Mouse (Mus musculus) embryonic facial prominence, embryonic 13.5 days (tissue): Measurements from ENCODE around the gene Atp5k. TPM values are rescaled to one million over a fixed set of nuclear protein-coding genes. Genes with fewer than 3 reads are reported as not detected.

Experiments used
- ATAC-seq: fragments of 200-750 bp; cut with Nextera tagmentation; 2 replicates; pipeline ENCODE4 v1.8.0; 2017; ENCODE audit warnings: low read depth; ENCODE audit not compliant: insufficient number of reproducible peaks, insufficient read depth, low FRiP score, low TSS enrichment
- H3K27ac ChIP-seq: fragments of 300-500 bp; sonication (generic); 2 replicates; pipeline ENCODE4 v1.5.1; 2015; ENCODE audit warnings: moderate library complexity, mild to moderate bottlenecking, inconsistent platforms
- H3K27me3 ChIP-seq: fragments of 300-500 bp; sonication (generic); 2 replicates; pipeline ENCODE4 v1.6.1; 2015; ENCODE audit warnings: mild to moderate bottlenecking, inconsistent platforms
- H3K36me3 ChIP-seq: fragments of 300-500 bp; sonication (generic); 2 replicates; pipeline ENCODE4 v1.6.1; 2015; ENCODE audit warnings: mild to moderate bottlenecking, inconsistent platforms
- H3K4me1 ChIP-seq: fragments of 300-500 bp; sonication (generic); 2 replicates; pipeline ENCODE4 v1.6.1; 2015; ENCODE audit warnings: inconsistent platforms
- H3K4me2 ChIP-seq: fragments of 300-500 bp; sonication (generic); 2 replicates; pipeline ENCODE4 v1.6.1; 2015; ENCODE audit warnings: moderate library complexity, mild to moderate bottlenecking, inconsistent platforms
- H3K4me3 ChIP-seq: fragments of 300-500 bp; sonication (generic); 2 replicates; pipeline ENCODE4 v1.5.1; 2015; ENCODE audit warnings: mild to moderate bottlenecking, inconsistent platforms
- H3K9ac ChIP-seq: fragments of 300-500 bp; sonication (generic); 2 replicates; pipeline ENCODE4 v1.6.1; 2015; ENCODE audit warnings: mild to moderate bottlenecking, inconsistent platforms
- H3K9me3 ChIP-seq: fragments of 300-500 bp; sonication (generic); 2 replicates; pipeline ENCODE4 v1.6.1; 2016; ENCODE audit warnings: inconsistent platforms
- WGBS: fragments of 180-500 bp; shearing (Covaris S2); methylation state at CpG from one replicate; pipeline ENCODE4 v1.1.7; 2015; ENCODE audit warnings: mixed read lengths; 5-methylcytosine and 5-hydroxymethylcytosine counted together
- polyA plus RNA-seq: library from polyadenylated mRNA; unstranded; fragments of >200 nt; fragmentation: Nextera tagmentation; extraction: Ambion mirVana; gene quantifications from 2 replicates; pipeline ENCODE4 v1.2.1, GENCODE M21; 2015

Gene Atp5k
- polyA plus RNA-seq, 1 experiment from 2014 or later = 451 TPM

GRCm38 (mm10) chr5:108423427-108423826 lies 10.8 kb downstream of the Atp5k start:
- H3K4me3 ChIP-seq = no peak overlapping the region
- H3K9ac ChIP-seq = no peak overlapping the region
- no peak overlapping the region for H3K4me2 ChIP-seq
- no peaks in the 10 kb centered on the region for H3K4me1 ChIP-seq
- WGBS = 79% methylated on average over 2 of the region's 2 CpGs
- no peaks in the 10 kb centered on the region for H3K27me3 ChIP-seq
- no peaks in the 10 kb centered on the region for H3K9me3 ChIP-seq
- ATAC-seq = no peak
- H3K36me3 ChIP-seq = no peaks in the 10 kb centered on the region
- H3K27ac ChIP-seq = no peak overlapping the region

- H3K9ac ChIP-seq = no peak overlapping the region
- no peak overlapping the region for H3K4me2 ChIP-seq
- 78% methylated on average over 3 of the region's 3 CpGs for WGBS
- no peak for ATAC-seq
- H3K27ac ChIP-seq = no peak overlapping the region
- no peaks in the 10 kb centered on the region for H3K27me3 ChIP-seq
- H3K9me3 ChIP-seq = no peaks in the 10 kb centered on the region
- no peak overlapping the region for H3K4me3 ChIP-seq
- H3K36me3 ChIP-seq = no peaks in the 10 kb centered on the region
- no peaks in the 10 kb centered on the region for H3K4me1 ChIP-seq
Observed at GRCm38 (mm10) chr5:108422741-108423140, 11.5 kb downstream of the Atp5k start.

- H3K9me3 ChIP-seq = no peaks in the 10 kb centered on the region
- no peaks in the 10 kb centered on the region for H3K36me3 ChIP-seq
- no peak overlapping the region for H3K4me2 ChIP-seq
- H3K27me3 ChIP-seq = no peaks in the 10 kb centered on the region
- ATAC-seq = no peak
- no peak overlapping the region for H3K9ac ChIP-seq
- H3K4me1 ChIP-seq = no peaks in the 10 kb centered on the region
- WGBS = 70% methylated on average over 2 of the region's 2 CpGs
- H3K4me3 ChIP-seq = no peak overlapping the region
- no peak overlapping the region for H3K27ac ChIP-seq
Observed at GRCm38 (mm10) chr5:108414711-108415110, 19.5 kb downstream of the Atp5k start.

GRCm38 (mm10) chr5:108406977-108407376 lies 27.3 kb downstream of the Atp5k start:
- Histone ChIP-seq H3K4me1 (no peaks in the 10 kb centered on the region), H3K27me3 (no peaks in the 10 kb centered on the region), H3K4me2 (no peak overlapping the region), H3K9me3 (no peaks in the 10 kb centered on the region), H3K36me3 (no peaks in the 10 kb centered on the region), H3K9ac (no peak overlapping the region), H3K4me3 (no peak overlapping the region), H3K27ac (no peak overlapping the region)
- ATAC-seq = no peak
- WGBS = 79% methylated on average over 2 of the region's 2 CpGs

GRCm38 (mm10) chr5:108405460-108405859 lies 28.8 kb downstream of the Atp5k start:
- no peak overlapping the region for H3K4me3 ChIP-seq
- H3K27me3 ChIP-seq = no peaks in the 10 kb centered on the region
- no peak for ATAC-seq
- H3K27ac ChIP-seq = no peak overlapping the region
- 52% methylated on average over 1 of the region's 1 CpGs for WGBS
- no peaks in the 10 kb centered on the region for H3K36me3 ChIP-seq
- H3K9ac ChIP-seq = no peak overlapping the region
- H3K4me2 ChIP-seq = no peak overlapping the region
- no peaks in the 10 kb centered on the region for H3K4me1 ChIP-seq
- H3K9me3 ChIP-seq = no peaks in the 10 kb centered on the region

- Histone ChIP-seq H3K36me3 (no peaks in the 10 kb centered on the region), H3K4me3 (no peak overlapping the region), H3K4me2 (no peak overlapping the region), H3K9me3 (no peaks in the 10 kb centered on the region), H3K4me1 (no peaks in the 10 kb centered on the region), H3K9ac (no peak overlapping the region), H3K27me3 (no peaks in the 10 kb centered on the region), H3K27ac (no peak overlapping the region)
- ATAC-seq = no peak
- 73% methylated on average over 4 of the region's 4 CpGs for WGBS
Observed at GRCm38 (mm10) chr5:108403453-108403852, 30.8 kb downstream of the Atp5k start.

- no peaks in the 10 kb centered on the region for H3K4me1 ChIP-seq
- H3K9me3 ChIP-seq = no peaks in the 10 kb centered on the region
- no peak overlapping the region for H3K4me2 ChIP-seq
- peaks cover 11% of the 10 kb centered on the region for H3K27me3 ChIP-seq
- H3K27ac ChIP-seq = no peak overlapping the region
- H3K4me3 ChIP-seq = no peak overlapping the region
- H3K36me3 ChIP-seq = no peaks in the 10 kb centered on the region
- 75% methylated on average over 3 of the region's 3 CpGs for WGBS
- H3K9ac ChIP-seq = no peak overlapping the region
- no peak for ATAC-seq
Observed at GRCm38 (mm10) chr5:108389744-108390143, 44.5 kb downstream of the Atp5k start.

- H3K36me3 ChIP-seq = no peaks in the 10 kb centered on the region
- H3K9ac ChIP-seq = no peak within 1 kb of the TSS
- no peak within 1 kb of the TSS for H3K4me3 ChIP-seq
- H3K4me1 ChIP-seq = no peaks in the 10 kb centered on the region
- H3K27me3 ChIP-seq = peaks cover 11% of the 10 kb centered on the region
- no peak for ATAC-seq
- no peaks in the 10 kb centered on the region for H3K9me3 ChIP-seq
- no peak within 1 kb of the TSS for H3K4me2 ChIP-seq
- 77% methylated on average over 7 of the region's 7 CpGs for WGBS
- no peak within 1 kb of the TSS for H3K27ac ChIP-seq
Observed at GRCm38 (mm10) chr5:108388201-108388600, 46.0 kb downstream of the Atp5k start, which contains the start of gene Pde6b. Gene Pde6b (plus strand): TSS chr5:108388391.

GRCm38 (mm10) chr5:108386449-108386848 lies 47.8 kb downstream of the Atp5k start:
- no peak overlapping the region for H3K4me2 ChIP-seq
- 74% methylated on average over 4 of the region's 4 CpGs for WGBS
- no peaks in the 10 kb centered on the region for H3K4me1 ChIP-seq
- H3K9ac ChIP-seq = no peak overlapping the region
- no peak overlapping the region for H3K4me3 ChIP-seq
- H3K36me3 ChIP-seq = no peaks in the 10 kb centered on the region
- H3K27ac ChIP-seq = no peak overlapping the region
- ATAC-seq = no peak
- peaks cover 11% of the 10 kb centered on the region for H3K27me3 ChIP-seq
- H3K9me3 ChIP-seq = no peaks in the 10 kb centered on the region

- WGBS = 81% methylated on average over 2 of the region's 2 CpGs
- H3K4me2 ChIP-seq = no peak overlapping the region
- peaks cover 11% of the 10 kb centered on the region for H3K27me3 ChIP-seq
- H3K9me3 ChIP-seq = no peaks in the 10 kb centered on the region
- H3K9ac ChIP-seq = no peak overlapping the region
- H3K27ac ChIP-seq = no peak overlapping the region
- H3K36me3 ChIP-seq = no peaks in the 10 kb centered on the region
- H3K4me1 ChIP-seq = no peaks in the 10 kb centered on the region
- no peak for ATAC-seq
- H3K4me3 ChIP-seq = no peak overlapping the region
Observed at GRCm38 (mm10) chr5:108385632-108386031, 48.6 kb downstream of the Atp5k start.

Other genes with a start within 250 kb of the Atp5k start
- gene Dr1, start 165.6 kb downstream of the Atp5k start, polyA plus RNA-seq = 45.4 and 47.0 TPM in 2 replicates
- gene Pigg, start 121.8 kb downstream of the Atp5k start, polyA plus RNA-seq = 5.0 and 5.4 TPM in 2 replicates
- 0.11 TPM in 1 of 2 replicates, not detected in the other for gene Gm42517, start 66.5 kb downstream of the Atp5k start, polyA plus RNA-seq
- 0.36 and 0.62 TPM in 2 replicates for gene Pde6b, start 46.1 kb downstream of the Atp5k start, polyA plus RNA-seq
- gene Mfsd7a, start 14.4 kb upstream of the Atp5k start, polyA plus RNA-seq = 0.13 and 0.74 TPM in 2 replicates
- gene Pcgf3, start 26.8 kb upstream of the Atp5k start, polyA plus RNA-seq = 22.8 and 30.4 TPM in 2 replicates
- 0.66 and 1.0 TPM in 2 replicates for gene Cplx1, start 115.6 kb upstream of the Atp5k start, polyA plus RNA-seq
- 46.7 and 49.2 TPM in 2 replicates for gene Gak, start 195.3 kb upstream of the Atp5k start, polyA plus RNA-seq
- 23.7 and 25.8 TPM in 2 replicates for gene Tmem175, start 195.3 kb upstream of the Atp5k start, polyA plus RNA-seq
- gene Idua, start 225.9 kb upstream of the Atp5k start, polyA plus RNA-seq = 14.6 and 15.3 TPM in 2 replicates
- 14.3 and 18.8 TPM in 2 replicates for gene Dgkq, start 235.2 kb upstream of the Atp5k start, polyA plus RNA-seq
- 1.1 and 1.3 TPM in 2 replicates for gene Slc26a1, start 241.1 kb upstream of the Atp5k start, polyA plus RNA-seq